ENCODE assay signal across 1 mouse cellular context in the genomic region with DNA sequence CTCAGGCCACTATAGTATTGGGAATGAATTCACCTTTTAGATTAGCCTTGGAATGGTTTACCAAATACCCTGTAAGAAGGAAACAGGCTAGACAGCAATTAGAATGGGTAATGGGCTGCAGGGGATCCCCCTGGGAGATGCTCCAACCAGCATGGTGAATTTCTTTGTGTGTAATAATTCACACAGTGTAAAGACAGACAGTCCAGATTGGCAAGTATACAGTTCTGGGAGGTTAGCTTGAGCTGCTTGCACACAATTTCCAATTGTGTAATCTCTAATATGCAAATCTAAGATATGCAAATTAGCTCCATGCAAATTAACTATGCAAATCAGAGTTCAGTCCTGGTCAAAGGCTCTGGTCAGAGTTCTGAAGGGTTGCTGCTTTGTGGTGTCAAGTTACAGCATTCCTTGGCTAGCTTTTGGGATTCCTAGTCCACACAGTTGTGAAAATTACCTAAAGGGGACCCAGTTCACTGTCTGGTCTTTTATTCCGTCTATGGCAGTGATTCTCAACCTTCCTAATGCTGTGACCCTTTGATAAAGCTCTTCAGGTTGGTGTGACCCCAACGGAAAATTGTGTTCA.
TF ChIP-seq lines count a peak whose summit lies in the region.

No protein-coding gene starts in this region.

TF ChIP-seq in CH12.LX, 34 proteins besides CTCF, POLR2A, EP300 and RAD21 (continued from another document):
- no peak for TF ChIP-seq USF1 (IDR thresholded peaks at IDR 0.05; ENCODE audit: low read depth, low read length)
- TF ChIP-seq UBTF (IDR thresholded peaks at IDR 0.05; ENCODE audit: low read depth, low read length) = no peak
- no peak for TF ChIP-seq ELF1 (IDR thresholded peaks at IDR 0.05; ENCODE audit: low read depth, low read length)
- no peak for TF ChIP-seq NRF1 (IDR thresholded peaks at IDR 0.05; ENCODE audit: low read depth, low read length)
- TF ChIP-seq JUND (conservative IDR thresholded peaks at IDR 0.05; ENCODE audit: low read depth, low read length) = no peak
- no peak for TF ChIP-seq RCOR1 (conservative IDR thresholded peaks at IDR 0.05; ENCODE audit: low read depth, low read length)
- TF ChIP-seq ZC3H11A (IDR thresholded peaks at IDR 0.05; ENCODE audit: low read depth, low read length) = no peak
- TF ChIP-seq MXI1 (IDR thresholded peaks at IDR 0.05; ENCODE audit: low read depth, low read length) = no peak
- TF ChIP-seq TBP (conservative IDR thresholded peaks at IDR 0.05; ENCODE audit: low read depth, low read length) = no peak
- TF ChIP-seq SMC3 (IDR thresholded peaks at IDR 0.05; ENCODE audit: low read depth, low read length) = no peak
TF ChIP-seq in CH12.LX: peak in this region for 0.
